Mouse (Mus musculus) leukemia stem cell, adult 10-12 weeks (primary cell): ENCODE results near the gene Vill. TPM values are rescaled to one million over a fixed set of nuclear protein-coding genes. Genes with fewer than 3 reads are reported as not detected.

Source experiments
- polyA plus RNA-seq: library from polyadenylated mRNA; stranded (reverse); fragments of >175 nt; gene quantifications from 2 replicates; pipeline ENCODE4 v1.2.3, GENCODE M21; 2012; ENCODE audit warnings: low replicate concordance

Vill gene
- polyA plus RNA-seq: not detected in 2 replicates

GRCm38 (mm10) chr9:119052154-119052944, at the start of gene Vill:
TSS of gene Vill (plus strand) at chr9:119052778.

GRCm38 (mm10) chr9:119093419-119094295, 41.1 kb downstream of the Vill start, which contains the start of gene Plcd1:
TSS of gene Plcd1 (minus strand) at chr9:119093502.

GRCm38 (mm10) chr9:119101992-119102782, 49.6 kb downstream of the Vill start, which contains the start of gene Dlec1:
TSS of gene Dlec1 (plus strand) at chr9:119102478.

Other genes with a start within 250 kb of the Vill start
- 1.6 and 1.9 TPM in 2 replicates for gene Ctdspl, start 126.3 kb upstream of the Vill start, polyA plus RNA-seq
- gene Plcd1, start 40.7 kb downstream of the Vill start, polyA plus RNA-seq: 0.46 and 0.65 TPM in 2 replicates
- gene Dlec1, start 49.7 kb downstream of the Vill start, polyA plus RNA-seq: not detected in 2 replicates
- gene Acaa1b, start 104.3 kb downstream of the Vill start, polyA plus RNA-seq: 0.56 and 1.1 TPM in 2 replicates
- gene Gm47289, start 106.4 kb downstream of the Vill start, polyA plus RNA-seq: 0.09 TPM in 1 of 2 replicates, not detected in the other
- gene Slc22a13, start 156.3 kb downstream of the Vill start, polyA plus RNA-seq: 0.20 and 0.23 TPM in 2 replicates